Mouse (Mus musculus) left cerebral cortex, adult 2 months (tissue): ENCODE measurements around the gene Cmc1. TPM values are rescaled to one million over a fixed set of nuclear protein-coding genes. Genes with fewer than 3 reads are reported as not detected.

Experiments used
- DNase-seq, 2 experiments: peaks; one replicate each; pipeline ENCODE4 v3.0.0; 2021 to 2022; ENCODE audit warnings: low spot score in 2 of 2, mixed read lengths in 1 of 2; ENCODE audit errors: extremely low spot score in 1 of 2
- H3K27ac ChIP-seq: fragments of 200-600 bp; 2 replicates; pipeline ENCODE4 v1.8.1; 2022
- H3K4me3 ChIP-seq: fragments of 200-600 bp; 2 replicates; pipeline ENCODE4 v1.8.1; 2022
- CTCF ChIP-seq: fragments of 200-600 bp; IDR thresholded peaks from 2 replicates; pipeline ENCODE4 v1.8.1; 2022; ENCODE audit warnings: antibody characterized with exemption, mild to moderate bottlenecking, moderate library complexity
- intact Hi-C: fragments of 180-260 bp; cut with DNase I; formaldehyde crosslinking; loops from one replicate; pipeline ENCODE4 v1.15.1; 2025
- total RNA-seq, 2 experiments: library from RNA; stranded (reverse); gene quantifications; 2 replicates each; pipeline ENCODE4 v1.2.3; 2021

The Cmc1 gene
- total RNA-seq, 2 experiments from 2014 or later = 11.1 to 14.9 TPM

- no peak for TF ChIP-seq CTCF
- intact Hi-C loops = no loop called here
- H3K4me3 ChIP-seq = no peak overlapping the region
- no peak for DNase-seq
- H3K27ac ChIP-seq = no peak overlapping the region
Observed at GRCm38 (mm10) chr9:118045011-118045533, 104.9 kb downstream of the Cmc1 start.

- no peak overlapping the region for H3K27ac ChIP-seq
- H3K4me3 ChIP-seq = no peak overlapping the region
- TF ChIP-seq CTCF = no peak
- intact Hi-C loops = loop anchor here (5.0 kb wide), 1 partner anchor 1616 kb away; no protein-coding TSS in a partner anchor
- DNase-seq = no peak
Observed at GRCm38 (mm10) chr9:118043581-118043980, 106.4 kb downstream of the Cmc1 start.

GRCm38 (mm10) chr9:118042738-118043137, 107.2 kb downstream of the Cmc1 start:
- intact Hi-C loops = loop anchor here (5.0 kb wide), 1 partner anchor 1615 kb away; no protein-coding TSS in a partner anchor
- Histone ChIP-seq H3K27ac (no peak overlapping the region), H3K4me3 (no peak overlapping the region)
- no peak for TF ChIP-seq CTCF
- no peak for DNase-seq

- no peak for DNase-seq
- Histone ChIP-seq H3K27ac (no peak overlapping the region), H3K4me3 (peak overlapping the region; percentile 78)
- TF ChIP-seq CTCF = no peak
- intact Hi-C loops = loop anchor here (2.0 to 5.0 kb wide), 3 partner anchors 107 to 1614 kb away; no protein-coding TSS in a partner anchor
Observed at GRCm38 (mm10) chr9:118041646-118042045, 108.3 kb downstream of the Cmc1 start.

- intact Hi-C loops = loop anchor here (2.0 to 5.0 kb wide), 3 partner anchors 108 to 1614 kb away; no protein-coding TSS in a partner anchor
- no peak for DNase-seq
Observed at GRCm38 (mm10) chr9:118041022-118041400, 109.0 kb downstream of the Cmc1 start.

GRCm38 (mm10) chr9:118040218-118041021, 109.6 kb downstream of the Cmc1 start, which contains the start of gene Azi2:
Azi2 (plus strand) TSS chr9:118040499.
- peak within 1 kb of the TSS; percentile 100 for H3K27ac ChIP-seq
- intact Hi-C loops = loop anchor here (2.0 to 5.0 kb wide), 3 partner anchors 108 to 1613 kb away; no protein-coding TSS in a partner anchor
- peak; percentile 84 for TF ChIP-seq CTCF
- peak; percentile 99 for DNase-seq
- peak within 1 kb of the TSS; percentile 78 for H3K4me3 ChIP-seq

More at GRCm38 (mm10) chr9:118041022-118041400, 109.0 kb downstream of the Cmc1 start:
- Histone ChIP-seq H3K27ac (peak overlapping the region; percentile 100), H3K4me3 (peak overlapping the region; percentile 78)
- TF ChIP-seq CTCF = no peak

GRCm38 (mm10) chr9:118034990-118035389, 115.0 kb downstream of the Cmc1 start:
- Histone ChIP-seq H3K27ac (no peak overlapping the region), H3K4me3 (no peak overlapping the region)
- intact Hi-C loops = no loop called here
- no peak for TF ChIP-seq CTCF
- DNase-seq = no peak

GRCm38 (mm10) chr9:118031694-118032093, 118.3 kb downstream of the Cmc1 start:
- no peak overlapping the region for H3K27ac ChIP-seq
- TF ChIP-seq CTCF = no peak
- intact Hi-C loops = no loop called here
- no peak for DNase-seq
- no peak overlapping the region for H3K4me3 ChIP-seq

- Histone ChIP-seq H3K4me3 (no peak overlapping the region), H3K27ac (no peak overlapping the region)
- intact Hi-C loops = no loop called here
- no peak for DNase-seq
- no peak for TF ChIP-seq CTCF
Observed at GRCm38 (mm10) chr9:118030252-118030651, 119.7 kb downstream of the Cmc1 start.

- intact Hi-C loops = no loop called here
- no peak for TF ChIP-seq CTCF
- Histone ChIP-seq H3K27ac (no peak overlapping the region), H3K4me3 (no peak overlapping the region)
- DNase-seq = no peak
Observed at GRCm38 (mm10) chr9:118029490-118029889, 120.5 kb downstream of the Cmc1 start.

GRCm38 (mm10) chr9:118024966-118025365, 125.0 kb downstream of the Cmc1 start:
- no peak for TF ChIP-seq CTCF
- intact Hi-C loops = no loop called here
- Histone ChIP-seq H3K4me3 (no peak overlapping the region), H3K27ac (no peak overlapping the region)
- DNase-seq = no peak

Other genes starting within 250 kb of the Cmc1 start
- 10 to 100 TPM; 80.0 to 81.9 TPM for gene Azi2, start 109.7 kb downstream of the Cmc1 start, total RNA-seq